Mouse (Mus musculus) heart, postnatal 25 days (tissue): ENCODE results near the gene Alox15. TPM values are rescaled to one million over a fixed set of nuclear protein-coding genes. Genes with fewer than 3 reads are reported as not detected.

Experiments
- DNase-seq: peaks from one replicate; pipeline ENCODE4 v3.0.0; 2022; ENCODE audit warnings: low spot score
- intact Hi-C: fragments of 180-260 bp; cut with DNase I; formaldehyde crosslinking; loops from one replicate; pipeline ENCODE4 v1.15.1; 2025
- total RNA-seq, 2 experiments: library from RNA; stranded (reverse); gene quantifications; 2 replicates each; pipeline ENCODE4 v1.2.3; 2021

Gene Alox15
- total RNA-seq, 2 experiments from 2014 or later, result 4.8 to 5.4 TPM

DNA sequence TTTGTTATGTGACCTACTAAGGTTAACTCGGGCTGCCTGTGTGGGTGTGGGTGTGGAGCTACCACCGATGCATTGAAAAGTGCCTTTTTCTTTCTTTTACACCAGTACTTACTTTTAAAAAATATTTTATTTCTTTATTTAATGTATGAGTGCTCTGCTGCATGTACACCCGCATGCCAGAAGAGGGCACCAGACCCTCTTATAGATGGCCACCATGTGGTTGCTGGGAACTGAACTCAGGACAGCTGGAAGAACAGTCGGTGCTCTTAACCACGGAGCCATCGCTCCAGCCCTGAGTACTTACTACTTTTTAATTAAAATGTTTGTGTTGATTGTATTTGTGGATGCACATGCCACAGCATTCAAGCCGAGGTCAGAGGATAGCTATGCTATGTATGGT, 38.0 kb downstream of the Alox15 start:
- intact Hi-C loops, result loop anchor here (10.0 kb wide), 1 partner anchor 259 kb away; the partner anchor contains the start of gene Asgr1
- no peak for DNase-seq

DNA sequence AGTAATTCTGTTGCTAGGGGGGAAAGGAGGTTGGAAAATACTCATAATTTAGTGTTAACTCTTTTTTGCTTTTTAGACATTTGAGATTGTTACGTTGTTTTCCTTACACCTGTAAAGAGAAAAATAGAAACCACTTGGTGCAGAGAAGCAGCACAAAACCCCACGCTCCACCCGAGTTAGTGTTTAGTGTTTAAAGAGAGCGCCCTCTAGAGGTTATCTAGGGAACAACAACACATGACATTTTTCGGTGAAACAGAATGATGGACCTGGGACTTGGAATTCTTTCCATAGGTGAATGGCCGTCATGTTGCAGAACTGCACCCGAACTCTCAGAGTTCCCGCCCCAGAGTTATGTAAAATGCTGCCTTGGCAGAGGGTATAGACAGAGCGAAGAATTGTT, 42.5 kb downstream of the Alox15 start:
- intact Hi-C loops, result loop anchor here (1.0 kb wide), 1 partner anchor 54 kb away; the partner anchor contains the start of gene Alox12
- DNase-seq, result no peak

DNA sequence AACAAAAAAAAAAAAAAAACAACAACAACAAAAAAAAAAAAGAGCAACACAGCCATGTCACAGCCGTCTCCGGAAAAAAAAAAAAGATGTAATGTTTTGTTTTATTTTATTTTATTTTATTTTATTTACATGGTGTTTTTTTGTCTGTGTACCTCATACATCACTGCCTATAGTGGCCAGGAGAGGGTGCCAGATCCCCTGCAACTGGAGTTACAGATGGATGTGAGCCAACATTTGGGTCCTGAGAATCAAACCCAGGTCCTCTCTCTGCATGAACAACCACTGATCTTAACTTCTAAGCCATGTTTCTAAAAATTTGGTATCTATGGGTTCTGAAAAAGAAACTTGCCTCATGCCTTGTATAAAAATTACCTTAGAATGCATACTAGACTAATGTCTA, 43.5 kb downstream of the Alox15 start:
- DNase-seq, result no peak
- intact Hi-C loops, result no loop called here

DNA sequence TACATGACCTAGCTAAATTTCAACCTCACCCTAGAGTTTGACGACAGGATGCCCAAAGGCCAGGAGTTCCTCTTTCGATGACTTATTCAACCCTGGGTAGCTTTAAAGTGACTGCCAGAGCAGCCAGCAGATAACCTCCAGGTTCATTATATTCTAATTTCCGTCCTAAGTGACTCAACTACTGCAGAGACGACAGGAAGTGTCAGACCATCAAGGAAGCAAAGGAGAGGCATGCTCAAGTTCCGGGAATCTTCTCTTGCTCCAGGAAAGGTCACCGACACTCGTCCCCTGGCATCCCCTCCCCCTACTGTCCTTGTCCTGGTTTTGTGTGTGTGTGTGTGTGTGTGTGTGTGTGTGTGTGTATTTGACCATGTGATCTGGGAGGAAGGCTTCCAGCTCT, 45.7 kb downstream of the Alox15 start:
- no peak for DNase-seq
- intact Hi-C loops, result no loop called here

DNA sequence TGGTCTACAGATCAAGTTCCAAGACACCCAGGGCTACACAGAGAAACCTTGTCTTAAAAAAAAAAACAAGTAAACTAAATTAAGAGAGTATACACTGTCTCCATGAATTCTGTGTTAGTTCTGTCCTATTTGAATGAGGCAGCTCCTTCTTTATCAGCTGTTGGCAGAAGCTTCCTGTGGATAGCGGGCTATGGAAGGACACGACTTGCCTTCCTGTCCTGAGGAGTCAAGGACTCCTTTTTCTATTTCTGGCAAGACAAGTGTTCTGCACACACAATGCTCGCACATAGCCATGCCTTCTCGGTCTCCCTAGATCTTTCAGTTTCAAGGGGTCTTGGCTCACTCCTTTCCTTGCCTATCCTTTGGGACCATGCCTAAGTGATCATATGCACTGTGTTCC, 49.5 kb downstream of the Alox15 start:
- no peak for DNase-seq
- intact Hi-C loops, result no loop called here

DNA sequence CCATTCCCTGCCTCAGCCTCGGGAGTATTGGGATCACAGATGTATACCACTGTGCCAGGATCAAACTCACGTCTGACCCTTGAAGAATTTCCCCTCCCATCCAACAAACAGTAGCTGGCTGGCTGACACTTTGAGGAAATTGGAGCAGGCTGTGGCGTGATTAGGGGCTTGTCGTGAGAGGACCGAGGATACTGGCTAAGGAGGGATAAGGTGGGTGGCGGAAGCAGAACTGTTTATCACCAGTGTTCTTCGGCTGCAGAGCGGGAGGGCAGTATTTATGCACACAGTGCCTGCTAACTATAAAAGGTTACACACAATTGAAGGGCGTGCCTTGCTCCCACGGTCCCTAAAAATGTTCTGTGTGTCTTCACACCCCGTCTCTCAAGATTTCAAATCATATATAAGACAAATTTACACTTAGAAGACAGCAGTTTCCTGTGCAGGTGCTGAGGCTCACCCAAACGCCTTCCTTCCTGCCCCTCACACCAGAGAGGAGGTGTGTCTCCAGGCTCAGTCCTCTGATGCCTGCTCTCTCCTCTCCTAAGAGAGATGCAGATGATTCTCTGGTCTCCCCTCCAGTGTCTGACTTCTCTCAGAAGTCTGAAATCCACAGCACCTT, 53.9 kb downstream of the Alox15 start:
- DNase-seq, result no peak
- intact Hi-C loops, result no loop called here

DNA sequence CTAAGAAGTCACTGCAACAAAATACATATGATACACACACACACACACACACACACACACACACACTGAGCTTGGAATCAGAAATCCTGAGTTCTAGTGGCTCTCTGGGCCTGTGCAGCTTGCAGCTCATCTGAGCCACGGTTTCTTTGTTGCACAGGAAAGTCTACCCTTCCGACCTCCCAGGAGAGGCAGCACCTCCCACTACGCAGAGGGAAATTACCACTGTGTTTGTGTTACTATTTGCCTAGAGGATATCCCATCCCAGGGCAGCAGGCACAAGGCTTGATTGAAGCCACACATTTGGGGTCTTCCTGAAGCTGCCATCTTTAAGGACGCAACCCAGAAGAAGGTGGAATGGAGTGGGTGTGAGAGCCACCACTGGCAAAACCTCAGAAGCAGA, 54.4 kb downstream of the Alox15 start:
- intact Hi-C loops, result no loop called here
- no peak for DNase-seq

Other genes with a start within 250 kb of the Alox15 start
- 1 to 10 TPM; 4.3 to 4.4 TPM for gene Mgl2, start 221.7 kb downstream of the Alox15 start, total RNA-seq
- gene Clec10a, start 195.8 kb downstream of the Alox15 start, total RNA-seq, result 1 to 10 TPM; 2.0 to 2.3 TPM
- under 1 TPM in 1 of 2 experiments, not detected in 1; 0.45 TPM for gene Slc16a11, start 139.3 kb downstream of the Alox15 start, total RNA-seq
- 1 to 10 TPM; 4.2 to 4.8 TPM for gene Slc16a13, start 131.0 kb downstream of the Alox15 start, total RNA-seq
- 10 to 100 TPM; 20.0 to 22.3 TPM for gene Bcl6b, start 122.2 kb downstream of the Alox15 start, total RNA-seq
- 10 to 100 TPM; 31.4 to 36.7 TPM for gene 0610010K14Rik, start 114.1 kb downstream of the Alox15 start, total RNA-seq
- gene Gm21988, start 112.2 kb downstream of the Alox15 start, total RNA-seq, result 1 to 10 TPM; 2.1 to 2.3 TPM
- gene Rnasek, start 112.2 kb downstream of the Alox15 start, total RNA-seq, result 100 to 1,000 TPM in 1 of 2 experiments, 10 to 100 TPM in 1; 87.9 to 103 TPM
- 1 to 10 TPM; 3.1 to 3.7 TPM for gene Alox12, start 96.7 kb downstream of the Alox15 start, total RNA-seq
- under 1 TPM in 1 of 2 experiments, not detected in 1; 0.14 TPM for gene Alox12e, start 29.4 kb downstream of the Alox15 start, total RNA-seq
- gene Pelp1, start 58.0 kb upstream of the Alox15 start, total RNA-seq, result 10 to 100 TPM; 17.9 to 21.1 TPM
- 10 to 100 TPM in 1 of 2 experiments, 1 to 10 TPM in 1; 9.0 to 11.6 TPM for gene Arrb2, start 80.6 kb upstream of the Alox15 start, total RNA-seq
- gene Med11, start 99.9 kb upstream of the Alox15 start, total RNA-seq, result 1 to 10 TPM; 7.5 to 8.2 TPM
- gene Zmynd15, start 107.4 kb upstream of the Alox15 start, total RNA-seq, result 1 to 10 TPM; 2.3 to 2.7 TPM
- 1 to 10 TPM; 8.4 to 9.4 TPM for gene Cxcl16, start 108.0 kb upstream of the Alox15 start, total RNA-seq
- 1 to 10 TPM in 1 of 2 experiments, under 1 TPM in 1; 0.78 to 1.7 TPM for gene Tm4sf5, start 153.2 kb upstream of the Alox15 start, total RNA-seq
- not detected for gene Vmo1, start 162.6 kb upstream of the Alox15 start, total RNA-seq
- not detected for gene Gltpd2, start 167.2 kb upstream of the Alox15 start, total RNA-seq
- gene Psmb6, start 173.3 kb upstream of the Alox15 start, total RNA-seq, result 100 to 1,000 TPM; 227 to 230 TPM
- gene Gm40193, start 180.9 kb upstream of the Alox15 start, total RNA-seq, result not detected
- gene Pld2, start 188.0 kb upstream of the Alox15 start, total RNA-seq, result 1 to 10 TPM; 6.5 to 7.4 TPM
- gene Mink1, start 210.8 kb upstream of the Alox15 start, total RNA-seq, result 10 to 100 TPM; 43.6 to 46.3 TPM